Mouse (Mus musculus) lung, adult 2 months (tissue): ENCODE data around the gene Btrc. TPM values are rescaled to one million over a fixed set of nuclear protein-coding genes. Genes with fewer than 3 reads are reported as not detected.

ENCODE experiments used
- DNase-seq: peaks from one replicate; pipeline ENCODE4 v3.0.0; 2022
- H3K4me1 ChIP-seq: fragments of 200-500 bp; 2 replicates; pipeline ENCODE4 v1.6.1; 2011; ENCODE audit warnings: low read length; ENCODE audit not compliant: control insufficient read depth, insufficient read depth
- H3K4me3 ChIP-seq: fragments of 200-500 bp; replicated peaks from 2 replicates; pipeline ENCODE3; 2011; ENCODE audit warnings: low read depth, mild to moderate bottlenecking, control low read depth, low read length; ENCODE audit errors: extremely low read depth
- CTCF ChIP-seq: fragments of 200-500 bp; IDR thresholded peaks from 2 replicates; pipeline ENCODE4 v1.5.1; 2011; ENCODE audit warnings: mild to moderate bottlenecking, low read length, control low read depth; ENCODE audit not compliant: insufficient read depth
- POLR2A ChIP-seq: fragments of 200-500 bp; IDR thresholded peaks from 2 replicates; pipeline ENCODE4 v1.6.1; 2011; ENCODE audit warnings: low read depth, mild to moderate bottlenecking, control low read depth, low read length, borderline replicate concordance; ENCODE audit errors: extremely low read depth
- WGBS: fragments of 180-500 bp; shearing (Covaris S2); methylation state at CpG from one replicate; pipeline ENCODE4 v1.1.7; 2018; 5-methylcytosine and 5-hydroxymethylcytosine counted together
- polyA plus RNA-seq: library from polyadenylated mRNA; depleted of rRNA; stranded (reverse); fragments of >200 nt; gene quantifications from 2 replicates; pipeline ENCODE4 v1.2.3, GENCODE M21; 2012; rRNA removed

The Btrc gene
- polyA plus RNA-seq, 1 experiment = 16.9 TPM

DNA sequence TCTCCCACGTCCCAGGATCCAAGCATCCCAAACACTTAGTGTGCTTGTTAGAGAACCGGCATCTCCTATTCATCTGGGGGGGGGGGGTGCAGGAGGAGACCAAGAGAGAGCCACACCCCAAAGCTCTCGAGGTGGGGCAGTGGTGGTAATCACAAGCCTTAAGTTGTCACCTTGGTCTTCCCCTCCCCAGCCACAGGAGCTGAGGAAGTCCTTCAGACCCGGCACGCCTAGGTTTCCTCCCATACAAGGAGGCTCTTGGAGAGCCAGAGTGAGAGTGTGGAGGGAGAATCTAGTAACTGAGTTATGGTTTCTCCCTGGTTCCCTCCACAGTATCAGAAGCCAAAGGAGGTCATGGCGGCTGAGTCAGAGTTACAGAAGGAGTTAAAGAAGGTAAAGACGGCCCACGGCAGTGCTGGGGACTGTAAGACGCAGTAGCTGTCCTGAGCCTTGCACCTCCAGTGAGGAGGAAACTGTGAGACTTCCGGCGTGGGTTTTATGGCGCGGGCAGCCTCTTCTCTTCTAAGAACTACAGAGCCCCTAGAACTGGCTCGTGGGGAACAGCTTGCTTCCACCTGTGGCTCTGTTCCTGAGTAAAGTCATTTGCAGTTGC, 213.7 kb downstream of the Btrc start:
- Histone ChIP-seq H3K4me3 (no peak overlapping the region), H3K4me1 (peaks cover 12% of the 10 kb centered on the region)
- 52% methylated on average over 14 of the region's 14 CpGs for WGBS
- TF ChIP-seq POLR2A (no peak), CTCF (no peak)
- no peak for DNase-seq

DNA sequence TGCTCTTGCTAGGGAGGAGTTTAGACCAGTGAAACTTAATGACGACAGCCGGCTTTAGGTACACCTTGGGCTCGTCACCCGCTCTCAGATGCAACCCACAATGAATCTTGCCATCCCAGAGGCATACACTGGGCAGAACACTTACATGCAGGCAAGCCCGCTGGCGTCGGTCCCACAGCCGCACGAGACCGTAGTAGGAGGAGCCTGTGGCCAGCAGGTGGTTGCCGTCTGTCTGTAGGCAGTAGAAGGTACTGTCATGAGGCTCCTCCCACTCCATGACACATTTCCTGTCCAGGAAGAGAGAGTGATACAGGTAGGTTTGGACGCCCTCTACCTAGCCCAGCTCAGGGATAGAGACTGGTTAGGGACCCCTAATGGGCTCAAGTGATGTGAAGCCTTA, 215.4 kb downstream of the Btrc start:
- TF ChIP-seq POLR2A (no peak), CTCF (no peak)
- peaks cover 12% of the 10 kb centered on the region for H3K4me1 ChIP-seq
- DNase-seq = no peak
- 85% methylated on average over 12 of the region's 12 CpGs for WGBS
- H3K4me3 ChIP-seq = no peak overlapping the region

DNA sequence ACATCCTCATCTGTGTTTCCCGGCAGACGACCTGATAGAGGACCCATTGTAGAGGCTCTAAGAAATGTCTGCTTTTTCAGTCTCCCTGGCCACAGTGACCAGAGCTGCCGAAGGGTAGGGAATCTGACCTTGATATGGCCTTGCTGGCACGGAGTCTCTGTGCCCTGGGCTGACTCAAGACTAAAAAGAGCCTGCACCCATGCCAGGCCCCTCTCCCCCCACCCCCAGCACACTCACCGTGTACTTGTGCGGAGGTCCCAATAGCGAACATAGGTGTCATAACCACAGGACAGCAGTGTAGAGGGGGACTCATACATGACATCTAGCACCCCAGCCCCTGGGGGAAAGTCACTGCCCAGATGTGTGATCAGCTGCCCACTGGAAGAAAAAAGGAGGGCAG, 215.9 kb downstream of the Btrc start:
- WGBS = 82% methylated on average over 7 of the region's 7 CpGs
- peaks cover 12% of the 10 kb centered on the region for H3K4me1 ChIP-seq
- TF ChIP-seq CTCF (no peak), POLR2A (no peak)
- no peak for DNase-seq
- H3K4me3 ChIP-seq = no peak overlapping the region

Other genes starting within 250 kb of the Btrc start
- not detected in 2 replicates for gene Tlx1, start 213.1 kb upstream of the Btrc start, polyA plus RNA-seq
- 0.05 and 0.09 TPM in 2 replicates for gene Lbx1, start 127.9 kb upstream of the Btrc start, polyA plus RNA-seq
- 9.1 and 10.6 TPM in 2 replicates for gene Poll, start 196.8 kb downstream of the Btrc start, polyA plus RNA-seq
- gene Gm17018, start 196.9 kb downstream of the Btrc start, polyA plus RNA-seq = 6.6 and 7.5 TPM in 2 replicates